Mouse (Mus musculus): Measurements from ENCODE around the gene Tst. TPM values are rescaled to one million over a fixed set of nuclear protein-coding genes. Genes with fewer than 3 reads are reported as not detected.
A peak's percentile ranks its signal among the peaks of the same experiment; 100 is the strongest.

The Tst gene
- polyA plus RNA-seq, 1 experiment from 2014 or later = 18.9 TPM

DNA sequence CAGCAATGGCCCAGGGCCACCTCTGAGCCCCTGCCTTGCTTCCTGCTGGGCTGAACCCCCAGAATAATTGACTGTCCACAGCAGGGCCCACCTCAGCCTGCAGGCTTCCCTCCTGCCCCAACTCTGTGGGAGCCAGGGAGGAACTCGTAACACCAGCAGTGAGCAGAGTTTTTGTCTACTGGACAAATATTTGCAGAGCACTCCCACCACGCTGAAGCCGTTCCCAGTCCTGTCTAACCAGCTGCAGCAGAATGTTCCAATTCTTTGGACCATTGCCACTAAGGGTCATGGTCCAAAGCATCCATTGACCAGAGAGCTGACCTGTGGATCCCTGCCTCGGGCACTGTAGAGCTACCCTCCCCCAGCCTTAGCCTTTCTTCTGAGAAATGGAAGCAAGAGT is 11.2 kb upstream of the Tst start:
- Histone ChIP-seq H3K9ac (ENCODE audit: low read length) (no peak overlapping the region), H3K4me2 (ENCODE audit: low read length) (no peak overlapping the region), H3K27ac (replicated peaks in 1 of 2; ENCODE audit: control insufficient read depth in 1 of 2, insufficient read depth in 1 of 2, low read depth in 2 of 2, low read length in 2 of 2) (no peak overlapping the region), H3K9me3 (ENCODE audit: control insufficient read depth, low read length) (no peaks in the 10 kb centered on the region), H3K4me1 (ENCODE audit: control insufficient read depth in 2 of 2, insufficient read depth in 2 of 2, low read length in 2 of 2) (peaks cover 6 to 7% of the 10 kb centered on the region in 2 experiments), H3K4me3 (ENCODE audit: control insufficient read depth in 1 of 2, insufficient read depth in 1 of 2, low read depth in 1 of 2, low read length in 2 of 2) (no peak overlapping the region), H3K36me3 (ENCODE audit: control insufficient read depth, insufficient read depth, low read length) (no peaks in the 10 kb centered on the region), H3K27me3 (ENCODE audit: control insufficient read depth, insufficient read depth, low read length) (peaks cover 12% of the 10 kb centered on the region)
- 53% methylated on average over 4 of the region's 4 CpGs for WGBS
- no peak for ATAC-seq (ENCODE audit: insufficient number of reproducible peaks, insufficient read depth, low FRiP score, low read depth)

DNA sequence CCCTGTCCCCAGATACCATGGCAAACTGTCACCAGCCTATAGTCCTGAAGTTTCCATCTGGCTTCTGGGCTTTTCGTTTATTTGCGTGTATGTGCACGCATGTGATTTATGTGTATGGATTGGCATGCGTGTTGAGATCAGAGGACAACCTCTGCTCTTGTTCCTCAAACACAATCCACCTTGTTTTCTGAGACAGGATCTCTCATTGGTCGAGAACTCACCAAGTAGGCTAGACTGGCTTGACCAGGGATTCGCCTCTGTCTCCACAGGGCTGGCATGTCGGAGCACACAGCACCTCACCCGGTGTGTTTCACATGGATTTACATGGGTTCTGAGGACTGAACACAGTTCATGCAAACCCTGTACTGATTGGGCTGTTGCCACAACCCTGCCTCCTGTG is 8.4 kb upstream of the Tst start:
- WGBS = 90% methylated on average over 8 of the region's 8 CpGs
- H3K4me1 ChIP-seq (ENCODE audit: control insufficient read depth in 2 of 2, insufficient read depth in 2 of 2, low read length in 2 of 2) = peaks cover 9 to 15% of the 10 kb centered on the region in 2 experiments
- no peaks in the 10 kb centered on the region for H3K9me3 ChIP-seq (ENCODE audit: control insufficient read depth, low read length)
- H3K36me3 ChIP-seq (ENCODE audit: control insufficient read depth, insufficient read depth, low read length) = no peaks in the 10 kb centered on the region
- no peak overlapping the region for H3K4me3 ChIP-seq (ENCODE audit: control insufficient read depth in 1 of 2, insufficient read depth in 1 of 2, low read depth in 1 of 2, low read length in 2 of 2)
- H3K27me3 ChIP-seq (ENCODE audit: control insufficient read depth, insufficient read depth, low read length) = peaks cover 31% of the 10 kb centered on the region
- no peak overlapping the region for H3K9ac ChIP-seq (ENCODE audit: low read length)
- no peak for ATAC-seq (ENCODE audit: insufficient number of reproducible peaks, insufficient read depth, low FRiP score, low read depth)
- no peak overlapping the region for H3K4me2 ChIP-seq (ENCODE audit: low read length)
- no peak overlapping the region for H3K27ac ChIP-seq (replicated peaks in 1 of 2; ENCODE audit: control insufficient read depth in 1 of 2, insufficient read depth in 1 of 2, low read depth in 2 of 2, low read length in 2 of 2)

DNA sequence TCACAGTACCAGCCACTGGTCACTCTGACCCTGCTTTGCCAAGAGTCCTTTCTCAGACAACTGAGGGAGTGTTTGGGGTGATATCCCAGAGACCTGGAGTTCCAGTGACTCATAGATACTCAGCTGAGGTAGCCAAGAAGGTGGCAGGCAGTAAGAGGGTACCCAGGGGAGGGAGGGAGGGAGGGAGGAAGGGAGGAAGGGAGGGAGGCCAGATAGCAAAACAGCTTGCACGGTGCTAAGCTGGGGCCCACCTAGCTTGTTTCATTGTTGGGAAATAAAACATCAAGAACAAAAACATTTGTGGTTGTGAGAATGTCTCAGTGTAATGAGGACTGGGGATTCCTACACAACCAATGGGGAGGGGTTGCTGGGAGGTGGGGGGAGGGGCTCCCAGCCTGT is 8.0 kb upstream of the Tst start:
- peaks cover 35% of the 10 kb centered on the region for H3K27me3 ChIP-seq (ENCODE audit: control insufficient read depth, insufficient read depth, low read length)
- 55% methylated on average over 1 of the region's 1 CpGs for WGBS
- H3K9ac ChIP-seq (ENCODE audit: low read length) = no peak overlapping the region
- H3K4me3 ChIP-seq (ENCODE audit: control insufficient read depth in 1 of 2, insufficient read depth in 1 of 2, low read depth in 1 of 2, low read length in 2 of 2) = no peak overlapping the region
- peaks cover 9 to 15% of the 10 kb centered on the region in 2 experiments for H3K4me1 ChIP-seq (ENCODE audit: control insufficient read depth in 2 of 2, insufficient read depth in 2 of 2, low read length in 2 of 2)
- H3K9me3 ChIP-seq (ENCODE audit: control insufficient read depth, low read length) = no peaks in the 10 kb centered on the region
- no peak overlapping the region for H3K4me2 ChIP-seq (ENCODE audit: low read length)
- H3K36me3 ChIP-seq (ENCODE audit: control insufficient read depth, insufficient read depth, low read length) = no peaks in the 10 kb centered on the region
- no peak for ATAC-seq (ENCODE audit: insufficient number of reproducible peaks, insufficient read depth, low FRiP score, low read depth)
- no peak overlapping the region for H3K27ac ChIP-seq (replicated peaks in 1 of 2; ENCODE audit: control insufficient read depth in 1 of 2, insufficient read depth in 1 of 2, low read depth in 2 of 2, low read length in 2 of 2)

DNA sequence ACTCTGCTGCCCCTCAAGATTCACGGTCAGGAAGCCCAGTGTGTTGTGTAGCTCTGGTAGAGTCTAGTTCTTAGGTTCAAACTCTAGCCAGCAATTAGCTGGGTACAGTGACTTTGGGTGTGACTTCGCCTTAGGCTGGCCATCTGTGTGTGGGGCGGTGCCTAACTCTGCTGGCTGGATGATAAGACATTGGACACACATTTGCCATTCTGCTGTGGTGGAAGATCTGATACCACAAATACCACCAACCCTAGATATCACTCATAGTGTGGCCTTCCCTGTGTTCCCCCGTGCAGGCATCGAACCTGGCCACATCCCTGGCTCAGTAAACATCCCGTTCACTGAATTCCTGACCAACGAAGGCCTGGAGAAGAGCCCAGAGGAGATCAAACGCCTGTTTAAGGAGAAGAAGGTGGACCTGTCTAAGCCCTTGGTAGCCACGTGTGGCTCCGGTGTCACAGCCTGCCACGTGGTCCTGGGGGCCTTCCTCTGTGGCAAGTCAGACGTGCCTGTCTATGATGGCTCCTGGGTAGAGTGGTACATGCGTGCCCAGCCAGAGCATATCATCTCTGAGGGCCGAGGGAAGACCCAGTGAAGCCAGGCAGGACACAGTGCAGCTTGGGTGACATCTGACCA is 7.5 kb upstream of the Tst start:
- 80% methylated on average over 14 of the region's 14 CpGs for WGBS
- Histone ChIP-seq H3K36me3 (ENCODE audit: control insufficient read depth, insufficient read depth, low read length) (no peaks in the 10 kb centered on the region), H3K4me2 (ENCODE audit: low read length) (no peak overlapping the region), H3K9ac (ENCODE audit: low read length) (no peak overlapping the region), H3K27ac (replicated peaks in 1 of 2; ENCODE audit: control insufficient read depth in 1 of 2, insufficient read depth in 1 of 2, low read depth in 2 of 2, low read length in 2 of 2) (no peak overlapping the region), H3K4me1 (ENCODE audit: control insufficient read depth in 2 of 2, insufficient read depth in 2 of 2, low read length in 2 of 2) (peaks cover 9 to 15% of the 10 kb centered on the region in 2 experiments), H3K27me3 (ENCODE audit: control insufficient read depth, insufficient read depth, low read length) (peaks cover 40% of the 10 kb centered on the region), H3K4me3 (ENCODE audit: control insufficient read depth in 1 of 2, insufficient read depth in 1 of 2, low read depth in 1 of 2, low read length in 2 of 2) (no peak overlapping the region), H3K9me3 (ENCODE audit: control insufficient read depth, low read length) (no peaks in the 10 kb centered on the region)
- ATAC-seq (ENCODE audit: insufficient number of reproducible peaks, insufficient read depth, low FRiP score, low read depth) = no peak

DNA sequence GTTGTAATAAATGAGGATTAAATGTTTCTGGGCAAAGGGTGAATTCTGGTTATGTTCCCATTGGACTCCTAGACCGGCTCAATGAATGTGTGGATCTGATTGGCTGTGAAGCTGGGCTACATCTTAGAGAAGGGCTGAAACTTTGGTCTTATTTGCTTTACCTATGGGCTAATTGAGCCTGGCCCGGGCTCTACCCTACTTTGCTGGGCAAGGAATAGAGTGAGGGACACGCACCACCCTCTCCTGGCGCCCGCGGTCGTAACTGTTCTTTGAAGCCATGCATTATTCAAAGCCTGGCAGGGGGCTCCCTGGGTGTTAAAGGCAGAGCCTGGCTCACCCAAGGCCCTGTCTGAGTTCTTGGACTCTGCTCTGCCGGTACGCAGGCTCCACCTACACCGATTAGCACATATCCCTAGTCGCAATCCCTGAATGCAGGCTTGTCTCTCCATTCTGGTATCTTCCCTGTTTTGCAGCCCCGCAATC is 3.9 kb upstream of the Tst start:
- Histone ChIP-seq H3K4me2 (ENCODE audit: low read length) (peak overlapping the region; percentile 63), H3K27ac (replicated peaks in 1 of 2; ENCODE audit: control insufficient read depth in 1 of 2, insufficient read depth in 1 of 2, low read depth in 2 of 2, low read length in 2 of 2) (no peak overlapping the region), H3K27me3 (ENCODE audit: control insufficient read depth, insufficient read depth, low read length) (peaks cover 48% of the 10 kb centered on the region), H3K36me3 (ENCODE audit: control insufficient read depth, insufficient read depth, low read length) (no peaks in the 10 kb centered on the region), H3K4me1 (ENCODE audit: control insufficient read depth in 2 of 2, insufficient read depth in 2 of 2, low read length in 2 of 2) (peaks cover 15 to 33% of the 10 kb centered on the region in 2 experiments), H3K9ac (ENCODE audit: low read length) (peak overlapping the region; percentile 48), H3K9me3 (ENCODE audit: control insufficient read depth, low read length) (no peaks in the 10 kb centered on the region), H3K4me3 (ENCODE audit: control insufficient read depth in 1 of 2, insufficient read depth in 1 of 2, low read depth in 1 of 2, low read length in 2 of 2) (peak overlapping the region; percentile 28 to 30)
- WGBS = 22% methylated on average over 12 of the region's 12 CpGs
- no peak for ATAC-seq (ENCODE audit: insufficient number of reproducible peaks, insufficient read depth, low FRiP score, low read depth)

DNA sequence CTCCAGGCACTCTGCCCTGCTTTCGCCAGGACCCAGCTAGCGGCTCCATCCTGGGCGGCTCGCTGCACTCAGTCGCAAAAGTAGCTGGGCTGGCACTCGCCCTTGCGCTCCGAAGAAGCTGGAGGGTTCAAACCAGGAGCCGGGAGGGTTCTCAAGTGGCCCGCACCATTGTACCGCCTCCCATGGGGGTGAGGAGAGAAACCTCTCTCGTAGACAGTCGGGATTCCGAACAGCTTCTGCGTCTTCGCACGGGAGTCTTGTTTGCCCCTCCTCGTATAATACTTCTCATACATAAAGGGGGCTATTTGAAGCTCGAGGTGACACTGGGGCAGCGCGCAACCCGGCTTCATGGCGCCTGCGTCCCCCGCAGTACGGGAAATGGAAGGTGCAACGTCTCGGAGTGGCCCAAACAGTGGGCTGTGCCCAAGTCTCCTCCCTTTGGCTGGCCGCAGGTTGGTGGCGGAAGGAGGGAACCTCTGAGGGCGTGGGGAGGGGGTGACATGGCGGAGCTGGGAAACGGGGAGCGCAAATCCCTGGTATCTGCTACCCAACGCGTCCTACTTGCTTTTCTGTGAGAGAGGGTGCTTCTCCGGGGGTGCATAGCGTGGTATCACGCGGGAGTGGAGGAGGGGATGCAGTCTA is 707 bp upstream of the Tst start, which contains the start of gene Mpst:
Mpst (plus strand) TSS at position 124 of the 642 bp plus-strand sequence.
- H3K4me1 ChIP-seq (ENCODE audit: control insufficient read depth in 2 of 2, insufficient read depth in 2 of 2, low read length in 2 of 2) = peaks cover 33 to 54% of the 10 kb centered on the region in 2 experiments
- peaks cover 40% of the 10 kb centered on the region for H3K27me3 ChIP-seq (ENCODE audit: control insufficient read depth, insufficient read depth, low read length)
- under 1% methylated on average over 40 of the region's 40 CpGs for WGBS
- H3K9me3 ChIP-seq (ENCODE audit: control insufficient read depth, low read length) = no peaks in the 10 kb centered on the region
- H3K36me3 ChIP-seq (ENCODE audit: control insufficient read depth, insufficient read depth, low read length) = no peaks in the 10 kb centered on the region
- peak within 1 kb of the TSS; percentile 92 to 95 for H3K27ac ChIP-seq (replicated peaks in 1 of 2; ENCODE audit: control insufficient read depth in 1 of 2, insufficient read depth in 1 of 2, low read depth in 2 of 2, low read length in 2 of 2)
- ATAC-seq (ENCODE audit: insufficient number of reproducible peaks, insufficient read depth, low FRiP score, low read depth) = peak; percentile 73
- peak within 1 kb of the TSS; percentile 96 for H3K4me2 ChIP-seq (ENCODE audit: low read length)
- peak within 1 kb of the TSS; percentile 77 to 90 for H3K4me3 ChIP-seq (ENCODE audit: control insufficient read depth in 1 of 2, insufficient read depth in 1 of 2, low read depth in 1 of 2, low read length in 2 of 2)
- peak within 1 kb of the TSS; percentile 85 for H3K9ac ChIP-seq (ENCODE audit: low read length)

DNA sequence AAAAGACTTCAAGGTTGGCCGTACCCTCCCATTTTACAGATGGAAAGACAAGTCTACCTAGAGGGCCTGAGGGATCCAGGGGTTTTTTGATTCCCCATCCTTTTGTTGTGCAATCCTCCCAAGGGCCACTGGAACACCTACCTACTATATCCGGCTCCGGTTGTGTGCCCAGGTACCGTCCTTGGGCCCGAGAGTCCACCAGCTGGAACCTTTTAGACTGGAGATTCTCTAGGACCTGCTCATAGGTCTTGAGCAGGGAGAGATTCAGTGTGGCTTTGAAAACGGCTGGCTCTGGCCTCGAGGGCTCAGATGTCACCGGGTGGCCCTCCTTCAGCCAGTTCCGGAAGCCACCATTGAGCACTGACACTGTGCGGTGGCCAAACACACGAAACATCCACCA is 609 bp downstream of the Tst start:
- peak overlapping the region; percentile 96 for H3K4me2 ChIP-seq (ENCODE audit: low read length)
- 58% methylated on average over 11 of the region's 11 CpGs for WGBS
- H3K27ac ChIP-seq (replicated peaks in 1 of 2; ENCODE audit: control insufficient read depth in 1 of 2, insufficient read depth in 1 of 2, low read depth in 2 of 2, low read length in 2 of 2) = no peak overlapping the region
- no peaks in the 10 kb centered on the region for H3K36me3 ChIP-seq (ENCODE audit: control insufficient read depth, insufficient read depth, low read length)
- H3K4me3 ChIP-seq (ENCODE audit: control insufficient read depth in 1 of 2, insufficient read depth in 1 of 2, low read depth in 1 of 2, low read length in 2 of 2) = peak overlapping the region; percentile 77 to 90
- H3K9ac ChIP-seq (ENCODE audit: low read length) = peak overlapping the region; percentile 85
- no peaks in the 10 kb centered on the region for H3K9me3 ChIP-seq (ENCODE audit: control insufficient read depth, low read length)
- H3K27me3 ChIP-seq (ENCODE audit: control insufficient read depth, insufficient read depth, low read length) = peaks cover 27% of the 10 kb centered on the region
- no peak for ATAC-seq (ENCODE audit: insufficient number of reproducible peaks, insufficient read depth, low FRiP score, low read depth)
- peaks cover 36 to 55% of the 10 kb centered on the region in 2 experiments for H3K4me1 ChIP-seq (ENCODE audit: control insufficient read depth in 2 of 2, insufficient read depth in 2 of 2, low read length in 2 of 2)

All from heart, embryonic 14.5 days (tissue).